Mouse (Mus musculus): ENCODE data around the gene Tex19.1.
"Not testable (repeated sequence)": the region's sequence is repeated elsewhere in the genome, so short reads cannot be mapped to it uniquely, and the experiment has no call there.

Tex19.1 gene

GRCm38 (mm10) chr11:121145865-121146264 lies at the start of gene Tex19.1:
TSS of gene Tex19.1 (plus strand) at chr11:121146143.
- ATAC-seq (ENCODE audit: insufficient number of reproducible peaks, low FRiP score, low TSS enrichment) = no peak

- ATAC-seq (ENCODE audit: insufficient number of reproducible peaks, low FRiP score, low TSS enrichment) = no peak
Observed at GRCm38 (mm10) chr11:121099762-121100161, 46.2 kb upstream of the Tex19.1 start.

- ATAC-seq (ENCODE audit: insufficient number of reproducible peaks, low FRiP score, low TSS enrichment) = no peak
Observed at GRCm38 (mm10) chr11:121100692-121101091, 45.3 kb upstream of the Tex19.1 start.

GRCm38 (mm10) chr11:121101124-121101805 lies 44.7 kb upstream of the Tex19.1 start:
- ATAC-seq (ENCODE audit: insufficient number of reproducible peaks, low FRiP score, low TSS enrichment) = no peak

GRCm38 (mm10) chr11:121107242-121107641 lies 38.7 kb upstream of the Tex19.1 start:
- not testable (repeated sequence) for ATAC-seq (ENCODE audit: insufficient number of reproducible peaks, low FRiP score, low TSS enrichment)

GRCm38 (mm10) chr11:121108061-121108460 lies 37.9 kb upstream of the Tex19.1 start:
- no peak for ATAC-seq (ENCODE audit: insufficient number of reproducible peaks, low FRiP score, low TSS enrichment)

GRCm38 (mm10) chr11:121109986-121110385 lies 36.0 kb upstream of the Tex19.1 start:
- ATAC-seq (ENCODE audit: insufficient number of reproducible peaks, low FRiP score, low TSS enrichment) = no peak

GRCm38 (mm10) chr11:121111051-121111450 lies 34.9 kb upstream of the Tex19.1 start:
- ATAC-seq (ENCODE audit: insufficient number of reproducible peaks, low FRiP score, low TSS enrichment) = no peak

- no peak for ATAC-seq (ENCODE audit: insufficient number of reproducible peaks, low FRiP score, low TSS enrichment)
Observed at GRCm38 (mm10) chr11:121111601-121112000, 34.3 kb upstream of the Tex19.1 start.

GRCm38 (mm10) chr11:121112091-121112775 lies 33.7 kb upstream of the Tex19.1 start:
- 0 out of 2 replicates have a peak, but pooled peaks have one; percentile 15 for ATAC-seq (ENCODE audit: insufficient number of reproducible peaks, low FRiP score, low TSS enrichment)

GRCm38 (mm10) chr11:121118106-121118505 lies 27.8 kb upstream of the Tex19.1 start:
- no peak for ATAC-seq (ENCODE audit: insufficient number of reproducible peaks, low FRiP score, low TSS enrichment)

- no peak for ATAC-seq (ENCODE audit: insufficient number of reproducible peaks, low FRiP score, low TSS enrichment)
Observed at GRCm38 (mm10) chr11:121118577-121118976, 27.4 kb upstream of the Tex19.1 start, which contains the start of gene Tex19.2. TSS of gene Tex19.2 (minus strand) at chr11:121118677.

- ATAC-seq (ENCODE audit: insufficient number of reproducible peaks, low FRiP score, low TSS enrichment) = no peak
Observed at GRCm38 (mm10) chr11:121121151-121121550, 24.8 kb upstream of the Tex19.1 start.

GRCm38 (mm10) chr11:121122024-121122670 lies 23.8 kb upstream of the Tex19.1 start:
- ATAC-seq (ENCODE audit: insufficient number of reproducible peaks, low FRiP score, low TSS enrichment) = no peak

GRCm38 (mm10) chr11:121123438-121123837 lies 22.5 kb upstream of the Tex19.1 start:
- ATAC-seq (ENCODE audit: insufficient number of reproducible peaks, low FRiP score, low TSS enrichment) = no peak

- no peak for ATAC-seq (ENCODE audit: insufficient number of reproducible peaks, low FRiP score, low TSS enrichment)
Observed at GRCm38 (mm10) chr11:121125522-121126172, 20.3 kb upstream of the Tex19.1 start.

- no peak for ATAC-seq (ENCODE audit: insufficient number of reproducible peaks, low FRiP score, low TSS enrichment)
Observed at GRCm38 (mm10) chr11:121126395-121126794, 19.5 kb upstream of the Tex19.1 start.

- no peak for ATAC-seq (ENCODE audit: insufficient number of reproducible peaks, low FRiP score, low TSS enrichment)
Observed at GRCm38 (mm10) chr11:121127441-121127840, 18.5 kb upstream of the Tex19.1 start.

- no peak for ATAC-seq (ENCODE audit: insufficient number of reproducible peaks, low FRiP score, low TSS enrichment)
Observed at GRCm38 (mm10) chr11:121129616-121130015, 16.3 kb upstream of the Tex19.1 start.

- ATAC-seq (ENCODE audit: insufficient number of reproducible peaks, low FRiP score, low TSS enrichment) = no peak
Observed at GRCm38 (mm10) chr11:121134600-121134999, 11.3 kb upstream of the Tex19.1 start.

- ATAC-seq (ENCODE audit: insufficient number of reproducible peaks, low FRiP score, low TSS enrichment) = no peak
Observed at GRCm38 (mm10) chr11:121137682-121138081, 8.3 kb upstream of the Tex19.1 start.
